Mouse (Mus musculus) stomach, postnatal 0 days (tissue): ENCODE data around the gene Slc2a13. TPM values are rescaled to one million over a fixed set of nuclear protein-coding genes. Genes with fewer than 3 reads are reported as not detected.

ENCODE experiments used
- ATAC-seq: fragments of 200-750 bp; cut with Nextera tagmentation; 2 replicates; pipeline ENCODE4 v1.8.0; 2017; ENCODE audit not compliant: low FRiP score, low TSS enrichment
- DNase-seq: peaks from one replicate; pipeline ENCODE4 v3.0.0-alpha.2; 2016; ENCODE audit warnings: low spot score
- H3K27ac ChIP-seq: fragments of 300-500 bp; sonication (generic); replicated peaks from 2 replicates; pipeline ENCODE4 v1.5.1; 2014; ENCODE audit warnings: mild to moderate bottlenecking, control low read depth
- H3K27me3 ChIP-seq: fragments of 300-500 bp; sonication (generic); 2 replicates; pipeline ENCODE4 v1.6.1; 2014; ENCODE audit warnings: low read length; ENCODE audit not compliant: control insufficient read depth, insufficient read depth
- H3K36me3 ChIP-seq: fragments of 300-500 bp; sonication (generic); 2 replicates; pipeline ENCODE4 v1.6.1; 2014; ENCODE audit warnings: low read length, mixed read lengths; ENCODE audit not compliant: control insufficient read depth, insufficient read depth
- H3K4me1 ChIP-seq: fragments of 300-500 bp; sonication (generic); replicated peaks from 2 replicates; pipeline ENCODE4 v1.6.1; 2014; ENCODE audit warnings: antibody characterized with exemption; ENCODE audit not compliant: control insufficient read depth, insufficient read depth
- H3K4me2 ChIP-seq: fragments of 300-500 bp; sonication (generic); replicated peaks from 2 replicates; pipeline ENCODE4 v1.6.1; 2014; ENCODE audit warnings: low read depth, mild to moderate bottlenecking, control low read depth, moderate library complexity
- H3K4me3 ChIP-seq: fragments of 300-500 bp; sonication (generic); 2 replicates; pipeline ENCODE4 v1.5.1; 2014; ENCODE audit warnings: low read depth, low read length, control low read depth
- H3K9ac ChIP-seq: fragments of 300-500 bp; sonication (generic); 2 replicates; pipeline ENCODE4 v1.6.1; 2014; ENCODE audit warnings: mild to moderate bottlenecking, low read length, control low read depth, mixed read lengths
- H3K9me3 ChIP-seq: fragments of 300-500 bp; sonication (generic); 2 replicates; pipeline ENCODE4 v1.6.1; 2016; ENCODE audit warnings: low read length; ENCODE audit not compliant: control insufficient read depth
- CTCF ChIP-seq: IDR thresholded peaks from 2 replicates; pipeline ENCODE4 v1.5.1; 2016; ENCODE audit warnings: antibody characterized with exemption, low read depth, mild to moderate bottlenecking, moderate library complexity
- EP300 ChIP-seq: optimal IDR thresholded peaks from 2 replicates; pipeline ENCODE3; 2016; ENCODE audit warnings: antibody characterized with exemption
- WGBS: fragments of 180-500 bp; shearing (Covaris S2); extraction: QIAGEN DNeasy Blood & Tissue Kit; methylation state at CpG from one replicate; pipeline ENCODE4 v1.1.7; 2014; 5-methylcytosine and 5-hydroxymethylcytosine counted together
- polyA plus RNA-seq: library from polyadenylated mRNA; unstranded; fragments of >200 nt; fragmentation: Nextera tagmentation; extraction: Ambion mirVana; gene quantifications from 2 replicates; pipeline ENCODE4 v1.2.1, GENCODE M21; 2015

Slc2a13 gene
- polyA plus RNA-seq, 1 experiment from 2014 or later: 0.47 TPM

DNA sequence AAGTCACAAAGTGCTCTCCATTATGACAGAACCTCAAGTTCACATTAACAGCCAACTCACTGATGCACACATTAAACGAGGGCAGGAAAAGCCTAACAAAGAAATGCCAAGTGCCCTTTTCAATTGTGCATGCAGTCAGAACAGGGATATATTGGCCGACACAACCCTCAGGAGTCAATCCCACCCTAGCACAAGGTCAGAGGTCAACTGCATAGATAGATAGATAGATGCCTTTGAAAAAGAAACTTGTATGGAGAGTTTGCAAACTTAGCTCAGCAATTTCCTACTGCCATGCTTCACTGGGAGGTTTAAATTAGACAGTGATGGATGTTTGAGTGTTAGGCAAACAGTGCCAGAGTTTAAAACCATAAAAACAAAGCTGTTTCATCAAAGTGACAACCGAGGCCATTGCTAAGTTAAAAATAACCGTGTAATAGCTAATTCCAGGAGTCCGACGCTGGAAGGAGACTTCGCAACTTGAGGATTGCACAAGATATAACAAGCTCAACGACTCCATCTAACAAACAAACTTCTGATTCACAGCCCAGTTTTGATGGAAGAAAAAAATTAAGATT, 194.2 kb downstream of the Slc2a13 start:
- Histone ChIP-seq H3K4me1 (no peaks in the 10 kb centered on the region), H3K27me3 (no peaks in the 10 kb centered on the region), H3K9me3 (no peaks in the 10 kb centered on the region), H3K9ac (no peak overlapping the region), H3K36me3 (no peaks in the 10 kb centered on the region), H3K4me2 (no peak overlapping the region), H3K27ac (no peak overlapping the region), H3K4me3 (no peak overlapping the region)
- no peak for ATAC-seq
- 15% methylated on average over 8 of the region's 8 CpGs for WGBS
- TF ChIP-seq EP300 (no peak), CTCF (no peak)
- DNase-seq: no peak

DNA sequence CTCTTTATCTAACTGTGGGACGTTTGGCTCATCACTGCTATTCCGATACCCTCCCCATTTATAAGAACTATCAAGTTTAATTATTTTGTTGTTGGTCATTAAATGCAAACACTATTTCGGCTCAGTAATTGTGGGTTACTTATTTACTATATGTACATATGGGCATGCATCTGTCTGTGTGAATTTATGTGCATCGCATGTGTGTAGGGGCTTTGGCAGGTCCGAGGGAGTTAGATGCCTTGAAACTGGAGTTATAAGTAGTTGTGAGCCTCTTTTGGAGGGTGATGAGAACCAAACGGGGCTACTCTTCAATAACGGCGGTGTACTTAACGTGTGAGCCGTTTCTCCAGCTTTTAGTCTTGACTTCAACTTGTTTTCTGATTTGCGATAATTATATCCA, 195.5 kb downstream of the Slc2a13 start:
- H3K4me2 ChIP-seq: no peak overlapping the region
- 87% methylated on average over 11 of the region's 11 CpGs for WGBS

DNA sequence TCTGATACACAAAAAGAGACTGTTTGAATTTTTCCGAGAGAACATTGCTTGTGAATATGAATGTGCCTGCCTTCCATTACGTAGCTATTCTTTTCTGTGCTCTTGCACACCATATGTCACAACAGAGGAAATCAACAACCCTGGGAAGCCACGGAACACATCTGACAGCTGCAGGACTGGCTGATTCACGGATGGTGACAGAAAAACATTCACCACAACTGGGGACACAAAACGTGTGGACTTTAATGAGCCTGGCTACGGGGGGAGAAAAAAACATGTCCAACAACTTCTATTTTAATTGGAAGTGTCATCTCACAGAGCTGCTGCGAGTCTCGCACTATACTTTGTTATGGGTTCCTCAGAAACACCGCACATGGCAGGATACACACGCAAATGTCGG, 196.0 kb downstream of the Slc2a13 start:
- no peak for ATAC-seq
- H3K4me3 ChIP-seq: no peak overlapping the region
- H3K27me3 ChIP-seq: no peaks in the 10 kb centered on the region
- no peak for DNase-seq
- TF ChIP-seq EP300 (no peak), CTCF (no peak)
- H3K36me3 ChIP-seq: no peaks in the 10 kb centered on the region
- no peak overlapping the region for H3K9ac ChIP-seq
- no peak overlapping the region for H3K27ac ChIP-seq
- WGBS: 77% methylated on average over 11 of the region's 11 CpGs
- H3K4me1 ChIP-seq: no peaks in the 10 kb centered on the region
- H3K9me3 ChIP-seq: no peaks in the 10 kb centered on the region
- H3K4me2 ChIP-seq: no peak overlapping the region

More for the DNA sequence above, 195.5 kb downstream of the Slc2a13 start:
- no peak for TF ChIP-seq CTCF
- no peak for TF ChIP-seq EP300
- no peak for DNase-seq
- no peaks in the 10 kb centered on the region for H3K9me3 ChIP-seq
- no peaks in the 10 kb centered on the region for H3K36me3 ChIP-seq
- ATAC-seq: no peak
- no peak overlapping the region for H3K4me3 ChIP-seq
- no peaks in the 10 kb centered on the region for H3K4me1 ChIP-seq
- H3K27ac ChIP-seq: no peak overlapping the region
- no peaks in the 10 kb centered on the region for H3K27me3 ChIP-seq
- no peak overlapping the region for H3K9ac ChIP-seq

DNA sequence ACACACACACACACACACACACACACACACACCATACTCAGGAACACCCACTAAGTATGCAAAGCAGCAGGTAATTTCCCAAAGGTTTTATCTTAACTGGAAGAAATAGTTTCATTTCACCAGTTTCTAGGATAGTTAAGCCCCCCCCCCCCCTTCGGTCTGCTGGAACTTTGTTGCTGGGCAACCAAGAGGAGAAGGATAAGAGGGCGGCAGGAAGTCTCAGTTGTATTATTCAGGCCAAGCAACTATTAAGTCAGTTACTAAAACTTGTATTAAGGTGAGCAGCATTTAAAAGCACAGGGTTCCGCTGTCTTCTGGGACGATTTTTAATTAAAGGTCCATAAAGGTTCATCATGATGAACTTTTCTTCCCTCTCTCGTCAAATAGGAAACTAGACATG, 198.6 kb downstream of the Slc2a13 start:
- H3K9ac ChIP-seq: no peak overlapping the region
- no peak overlapping the region for H3K4me2 ChIP-seq
- H3K4me3 ChIP-seq: no peak overlapping the region
- no peaks in the 10 kb centered on the region for H3K9me3 ChIP-seq
- TF ChIP-seq EP300: no peak
- TF ChIP-seq CTCF: no peak
- 68% methylated on average over 5 of the region's 5 CpGs for WGBS
- no peaks in the 10 kb centered on the region for H3K27me3 ChIP-seq
- DNase-seq: no peak
- H3K4me1 ChIP-seq: no peaks in the 10 kb centered on the region
- H3K36me3 ChIP-seq: no peaks in the 10 kb centered on the region
- ATAC-seq: no peak
- H3K27ac ChIP-seq: no peak overlapping the region

DNA sequence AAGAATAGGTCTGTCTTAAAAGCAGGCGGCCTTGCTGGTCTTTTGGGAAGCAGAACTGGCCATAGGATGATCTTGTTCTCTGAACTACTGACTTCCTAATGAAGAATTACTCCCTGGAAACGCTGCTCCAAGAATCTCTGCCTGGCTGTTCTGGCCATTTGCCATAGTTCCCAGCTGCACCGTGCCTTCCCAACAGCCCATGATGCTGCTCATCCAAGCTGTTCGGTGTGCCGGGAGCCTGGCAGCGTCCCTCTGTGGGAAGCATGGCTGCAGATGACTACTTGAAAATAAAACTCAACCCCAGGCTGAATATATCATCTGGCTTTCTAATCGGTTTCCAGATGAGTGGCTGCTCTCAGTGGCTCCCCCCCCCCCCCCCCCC, 199.9 kb downstream of the Slc2a13 start:
- H3K9ac ChIP-seq: no peak overlapping the region
- ATAC-seq (no peak), DNase-seq (peak; percentile 24)
- no peaks in the 10 kb centered on the region for H3K9me3 ChIP-seq
- TF ChIP-seq EP300 (no peak), CTCF (no peak)
- no peaks in the 10 kb centered on the region for H3K27me3 ChIP-seq
- 0 out of 2 replicates have a peak overlapping the region, but pooled peaks have one; percentile 18 for H3K27ac ChIP-seq
- no peak overlapping the region for H3K4me2 ChIP-seq
- no peaks in the 10 kb centered on the region for H3K4me1 ChIP-seq
- no peaks in the 10 kb centered on the region for H3K36me3 ChIP-seq
- 50% methylated on average over 7 of the region's 7 CpGs for WGBS
- H3K4me3 ChIP-seq: no peak overlapping the region

DNA sequence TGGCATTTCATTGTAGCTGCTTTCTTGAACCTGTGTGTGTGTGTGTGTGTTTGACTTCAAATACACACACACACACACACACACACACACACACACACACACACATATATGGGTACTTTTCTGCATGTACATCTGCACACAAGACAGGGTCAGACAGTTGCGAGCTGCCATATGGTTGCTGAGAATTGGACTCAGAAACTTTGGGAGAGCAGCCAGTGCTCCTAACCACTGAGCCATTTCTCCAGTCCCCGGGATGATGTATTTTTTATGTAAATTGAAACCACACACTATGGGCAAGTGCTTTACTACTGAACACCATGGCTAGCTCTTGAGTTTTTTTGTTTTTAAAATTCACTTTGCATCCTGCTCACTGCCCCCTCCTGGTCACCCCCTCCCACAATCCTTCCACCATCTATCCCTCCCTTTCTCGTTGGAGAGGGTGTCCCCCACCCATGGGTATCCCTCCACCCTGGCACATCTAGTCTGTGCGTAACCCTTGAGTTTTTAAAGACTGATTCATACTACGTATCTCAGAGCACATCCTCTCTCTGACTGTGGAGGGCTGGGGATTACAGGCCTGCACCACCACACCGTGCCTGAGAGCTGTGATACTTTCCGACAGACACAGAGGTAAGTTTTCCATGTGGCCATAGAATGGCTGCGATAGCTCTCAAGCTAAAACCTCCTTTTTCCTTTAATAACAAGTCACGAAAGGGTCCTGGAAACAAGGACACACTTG, 200.4 kb downstream of the Slc2a13 start:
- Histone ChIP-seq H3K4me3 (no peak overlapping the region), H3K9ac (no peak overlapping the region), H3K4me1 (no peaks in the 10 kb centered on the region), H3K27me3 (no peaks in the 10 kb centered on the region), H3K27ac (0 out of 2 replicates have a peak overlapping the region, but pooled peaks have one; percentile 18), H3K36me3 (no peaks in the 10 kb centered on the region), H3K4me2 (no peak overlapping the region), H3K9me3 (no peaks in the 10 kb centered on the region)
- TF ChIP-seq EP300 (no peak), CTCF (0 out of 2 replicates have a peak, but pooled peaks have one; percentile 3)
- DNase-seq: no peak
- no peak for ATAC-seq
- 53% methylated on average over 9 of the region's 9 CpGs for WGBS
